Mouse (Mus musculus) hindbrain, embryonic 14.5 days (tissue): ENCODE measurements around the gene Pkd2. TPM values are rescaled to one million over a fixed set of nuclear protein-coding genes. Genes with fewer than 3 reads are reported as not detected.
A peak's percentile ranks its signal among the peaks of the same experiment; 100 is the strongest.
"Not testable (repeated sequence)": the region's sequence is repeated elsewhere in the genome, so short reads cannot be mapped to it uniquely, and the experiment has no call there.

Experiments used
- ATAC-seq: fragments of 200-750 bp; cut with Nextera tagmentation; 2 replicates; pipeline ENCODE4 v1.8.0; 2017; ENCODE audit warnings: moderate number of reproducible peaks, mild to moderate bottlenecking, moderate TSS enrichment, moderate library complexity; ENCODE audit not compliant: low FRiP score
- DNase-seq: peaks from one replicate; pipeline ENCODE4 v3.0.0-alpha.2; 2015; ENCODE audit warnings: low spot score
- H3K27ac ChIP-seq: fragments of 300-500 bp; sonication (generic); 2 replicates; pipeline ENCODE4 v1.5.1; 2014; ENCODE audit warnings: mild to moderate bottlenecking, moderate library complexity
- H3K27me3 ChIP-seq: fragments of 300-500 bp; sonication (generic); 2 replicates; pipeline ENCODE4 v1.6.1; 2014; ENCODE audit warnings: mild to moderate bottlenecking, low read length, mixed read lengths; ENCODE audit not compliant: control insufficient read depth, insufficient read depth
- H3K36me3 ChIP-seq: fragments of 300-500 bp; sonication (generic); replicated peaks from 2 replicates; pipeline ENCODE4 v1.6.1; 2014; ENCODE audit not compliant: control insufficient read depth, insufficient read depth
- H3K4me1 ChIP-seq: fragments of 300-500 bp; sonication (generic); replicated peaks from 2 replicates; pipeline ENCODE4 v1.6.1; 2014; ENCODE audit warnings: antibody characterized with exemption, low read length, mixed read lengths; ENCODE audit not compliant: control insufficient read depth, insufficient read depth
- H3K4me2 ChIP-seq: fragments of 300-500 bp; sonication (generic); replicated peaks from 2 replicates; pipeline ENCODE4 v1.6.1; 2014; ENCODE audit warnings: mild to moderate bottlenecking, moderate library complexity
- H3K4me3 ChIP-seq: fragments of 300-500 bp; sonication (generic); replicated peaks from 2 replicates; pipeline ENCODE4 v1.5.1; 2014; ENCODE audit warnings: mild to moderate bottlenecking, low read length
- H3K9ac ChIP-seq: fragments of 300-500 bp; sonication (generic); 2 replicates; pipeline ENCODE4 v1.6.1; 2014
- H3K9me3 ChIP-seq: fragments of 300-500 bp; sonication (generic); 2 replicates; pipeline ENCODE4 v1.6.1; 2016; ENCODE audit warnings: low read length; ENCODE audit not compliant: control insufficient read depth
- WGBS: fragments of 180-500 bp; shearing (Covaris S2); extraction: QIAGEN DNeasy Blood & Tissue Kit; methylation state at CpG from one replicate; pipeline ENCODE4 v1.1.7; 2014; 5-methylcytosine and 5-hydroxymethylcytosine counted together
- polyA plus RNA-seq: library from polyadenylated mRNA; unstranded; fragments of >200 nt; fragmentation: Nextera tagmentation; extraction: Ambion mirVana; gene quantifications from 2 replicates; pipeline ENCODE4 v1.2.1, GENCODE M21; 2014

Gene Pkd2
- polyA plus RNA-seq, 1 experiment from 2014 or later: 12.0 TPM

DNA sequence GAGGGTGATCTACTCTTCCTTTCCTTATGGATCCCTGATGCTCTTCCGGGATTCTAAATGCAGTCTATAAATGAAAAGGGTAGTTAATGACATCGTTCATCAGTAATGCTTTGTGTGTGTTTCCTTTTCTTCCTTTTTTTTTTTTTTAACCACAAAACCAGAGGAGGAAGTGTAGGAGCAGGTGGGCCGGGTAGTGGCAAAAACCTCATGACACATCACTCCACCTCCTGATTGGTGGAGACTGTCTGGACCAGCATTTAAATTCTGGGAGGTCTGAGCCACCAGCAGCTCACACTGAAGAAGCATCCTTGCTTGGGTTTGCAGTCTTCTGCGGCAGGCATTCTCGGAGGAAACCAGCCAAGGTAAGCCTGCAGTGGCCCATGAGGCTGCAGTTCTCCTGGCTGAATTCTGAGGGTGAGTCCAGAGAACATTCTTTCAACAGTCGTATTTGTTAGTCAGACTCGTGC lies 24.4 kb upstream of the Pkd2 start, which contains the start of gene Spp1:
Spp1 (plus strand) TSS at position 284 of the 467 bp plus-strand sequence.
- no peaks in the 10 kb centered on the region for H3K36me3 ChIP-seq
- H3K27ac ChIP-seq: no peak within 1 kb of the TSS
- WGBS: 75% methylated on average over 7 of the region's 7 CpGs
- DNase-seq: no peak
- no peak within 1 kb of the TSS for H3K9ac ChIP-seq
- no peak for ATAC-seq
- H3K4me3 ChIP-seq: no peak within 1 kb of the TSS
- no peak within 1 kb of the TSS for H3K4me2 ChIP-seq
- H3K9me3 ChIP-seq: no peaks in the 10 kb centered on the region
- no peaks in the 10 kb centered on the region for H3K27me3 ChIP-seq
- no peaks in the 10 kb centered on the region for H3K4me1 ChIP-seq

DNA sequence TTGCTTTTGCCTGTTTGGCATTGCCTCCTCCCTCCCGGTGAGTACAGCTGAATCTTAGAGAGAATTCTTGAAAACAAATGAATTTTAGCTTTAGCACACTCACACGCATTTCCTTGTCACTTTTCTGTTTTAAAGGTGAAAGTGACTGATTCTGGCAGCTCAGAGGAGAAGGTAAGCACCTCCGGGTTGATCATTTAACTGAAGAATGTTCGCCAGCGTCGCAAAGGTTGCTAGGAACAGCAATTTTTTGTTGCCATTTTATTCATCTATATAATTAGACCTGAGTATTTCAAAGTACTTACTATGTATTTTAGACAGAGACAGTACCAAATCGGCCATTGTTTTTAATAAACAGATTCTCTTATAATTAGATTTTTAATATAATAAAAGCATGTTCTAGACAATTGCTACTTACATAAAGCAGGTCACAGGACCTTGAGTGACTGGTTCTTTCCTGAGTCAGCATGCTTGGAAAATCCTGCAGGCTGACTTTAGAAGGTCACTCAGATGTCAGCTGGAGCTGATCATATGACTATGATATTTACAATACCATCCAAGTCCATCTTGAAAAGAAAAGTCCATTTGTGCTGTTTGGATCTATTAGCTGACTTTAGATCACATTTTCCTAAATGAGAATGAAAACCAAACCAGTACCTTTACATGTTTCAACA lies 22.7 kb upstream of the Pkd2 start:
- no peak overlapping the region for H3K27ac ChIP-seq
- no peak overlapping the region for H3K4me2 ChIP-seq
- H3K9ac ChIP-seq: no peak overlapping the region
- no peaks in the 10 kb centered on the region for H3K9me3 ChIP-seq
- H3K4me1 ChIP-seq: no peaks in the 10 kb centered on the region
- H3K4me3 ChIP-seq: no peak overlapping the region
- DNase-seq (no peak), ATAC-seq (no peak)
- no peaks in the 10 kb centered on the region for H3K36me3 ChIP-seq
- H3K27me3 ChIP-seq: no peaks in the 10 kb centered on the region
- WGBS: 86% methylated on average over 7 of the region's 7 CpGs

DNA sequence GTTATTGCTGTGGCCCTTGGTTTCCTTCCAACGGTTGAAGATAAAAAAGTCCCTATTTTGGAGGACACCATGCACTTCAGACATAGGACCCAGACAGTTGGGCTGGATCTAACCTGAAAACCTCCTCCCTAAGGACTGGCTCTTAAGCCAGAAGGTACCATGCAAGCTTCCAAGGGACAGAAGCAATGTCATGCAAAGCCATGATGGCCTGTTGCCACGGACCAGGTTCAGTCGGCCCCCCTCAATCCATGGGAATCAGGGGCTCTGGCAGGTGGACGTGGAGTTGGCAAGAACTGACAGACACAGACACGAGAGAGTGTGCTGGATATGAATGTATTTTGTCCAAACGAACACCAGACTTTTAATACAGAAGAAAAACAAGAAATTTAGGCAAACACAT lies 16.9 kb upstream of the Pkd2 start:
- Histone ChIP-seq H3K4me3 (no peak overlapping the region), H3K27ac (no peak overlapping the region), H3K9me3 (no peaks in the 10 kb centered on the region), H3K4me1 (no peaks in the 10 kb centered on the region), H3K9ac (no peak overlapping the region), H3K36me3 (no peaks in the 10 kb centered on the region), H3K4me2 (no peak overlapping the region), H3K27me3 (no peaks in the 10 kb centered on the region)
- DNase-seq (no peak), ATAC-seq (no peak)
- 70% methylated on average over 6 of the region's 6 CpGs for WGBS

DNA sequence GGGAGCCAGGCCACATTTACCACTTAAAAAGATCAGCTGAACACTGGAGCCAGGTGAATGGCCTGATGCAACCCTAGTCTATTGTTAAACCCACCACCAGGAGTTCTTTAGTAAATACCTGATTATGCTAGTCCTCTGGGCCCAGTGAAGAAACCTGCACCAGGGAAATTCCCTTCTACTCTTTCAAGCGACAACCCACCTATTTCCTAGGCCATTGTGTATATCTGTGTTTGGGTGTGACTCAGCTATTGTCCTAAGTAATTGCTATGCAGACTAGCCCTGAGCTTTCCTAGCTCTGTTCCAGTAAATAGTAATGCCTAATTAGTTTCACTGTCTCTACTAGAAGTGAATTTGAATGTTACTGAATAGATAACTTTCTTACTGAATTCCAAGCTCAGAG lies 16.4 kb upstream of the Pkd2 start:
- no peak overlapping the region for H3K9ac ChIP-seq
- no peak overlapping the region for H3K4me2 ChIP-seq
- no peak overlapping the region for H3K27ac ChIP-seq
- H3K9me3 ChIP-seq: no peaks in the 10 kb centered on the region
- DNase-seq (no peak), ATAC-seq (no peak)
- no peaks in the 10 kb centered on the region for H3K36me3 ChIP-seq
- no peak overlapping the region for H3K4me3 ChIP-seq
- H3K27me3 ChIP-seq: no peaks in the 10 kb centered on the region
- no peaks in the 10 kb centered on the region for H3K4me1 ChIP-seq
- WGBS: 50% methylated on average over 1 of the region's 1 CpGs

DNA sequence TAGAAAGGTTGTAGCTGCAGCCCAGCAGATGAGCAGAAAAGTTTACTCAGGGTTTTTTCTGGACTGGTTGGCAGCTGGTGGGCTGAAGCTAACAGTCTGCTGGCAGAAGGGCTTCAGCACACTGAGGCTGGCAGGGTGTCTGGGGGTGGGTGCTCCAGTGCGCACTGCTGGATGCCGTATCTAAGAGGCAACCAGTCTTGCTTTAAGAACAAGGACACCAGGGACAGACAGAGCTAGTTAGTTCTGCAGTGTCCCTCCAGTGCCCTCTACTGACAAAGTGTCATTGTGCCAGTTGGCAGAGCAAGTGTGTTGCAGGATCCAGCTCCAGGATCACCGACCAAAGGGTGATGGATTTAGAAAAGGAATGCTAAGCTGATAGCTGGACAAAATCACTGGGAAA lies 13.1 kb upstream of the Pkd2 start:
- no peaks in the 10 kb centered on the region for H3K36me3 ChIP-seq
- DNase-seq (peak; percentile 65), ATAC-seq (peak; percentile 64; the same call in 1 of the 2 replicates)
- WGBS: 7% methylated on average over 3 of the region's 3 CpGs
- no peak overlapping the region for H3K27ac ChIP-seq
- no peaks in the 10 kb centered on the region for H3K27me3 ChIP-seq
- no peak overlapping the region for H3K9ac ChIP-seq
- no peak overlapping the region for H3K4me2 ChIP-seq
- 0 out of 2 replicates have a peak, but pooled peaks cover 2% of the 10 kb centered on the region for H3K4me1 ChIP-seq
- H3K4me3 ChIP-seq: no peak overlapping the region
- H3K9me3 ChIP-seq: no peaks in the 10 kb centered on the region

DNA sequence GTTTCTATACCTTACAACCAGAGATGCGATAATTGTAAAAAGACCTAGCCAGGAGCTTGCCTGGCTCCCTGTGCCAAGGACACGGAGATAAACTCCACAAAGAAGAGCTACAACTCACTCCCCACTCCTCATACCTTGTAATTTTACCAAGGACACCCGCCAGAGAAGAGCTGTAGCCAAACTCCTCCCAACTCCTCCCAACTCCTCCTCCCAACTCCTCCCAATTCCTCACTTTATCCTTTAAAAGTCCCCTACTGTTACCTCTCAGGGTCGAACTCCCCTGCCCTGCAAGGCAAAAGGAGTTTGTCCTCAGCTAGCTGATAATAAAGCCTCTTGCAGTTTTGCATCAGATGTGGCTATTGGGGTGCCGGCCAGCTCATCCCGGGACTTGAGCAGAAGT lies 10.9 kb upstream of the Pkd2 start:
- H3K4me2 ChIP-seq, H3K27ac ChIP-seq, H3K9me3 ChIP-seq, H3K9ac ChIP-seq, H3K36me3 ChIP-seq, H3K4me1 ChIP-seq, H3K27me3 ChIP-seq, ATAC-seq, H3K4me3 ChIP-seq, DNase-seq: not testable (repeated sequence)
- 23% methylated on average over 6 of the region's 6 CpGs for WGBS

DNA sequence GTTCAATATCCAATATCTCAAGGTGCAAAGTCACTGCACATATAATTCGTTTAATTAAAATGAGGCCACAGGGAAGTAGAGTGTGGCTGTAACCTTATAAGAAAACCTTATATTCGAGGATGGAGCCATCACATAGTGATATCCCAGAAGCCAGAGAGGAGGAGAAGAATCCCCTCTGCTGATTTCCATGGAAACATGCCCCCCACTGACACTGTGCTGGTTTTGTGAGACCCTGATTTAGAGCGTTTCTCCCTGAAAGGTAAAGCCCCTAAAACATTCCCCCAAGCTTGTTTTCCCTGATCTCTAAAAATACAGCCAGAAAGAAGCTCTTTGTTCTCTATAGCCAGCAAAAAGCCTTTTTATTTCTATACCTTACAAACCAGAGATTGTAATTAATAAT lies 9.8 kb upstream of the Pkd2 start:
- WGBS: 30% methylated on average over 3 of the region's 3 CpGs
- ATAC-seq: no peak
- no peak overlapping the region for H3K4me2 ChIP-seq
- no peaks in the 10 kb centered on the region for H3K27me3 ChIP-seq
- no peak for DNase-seq
- no peaks in the 10 kb centered on the region for H3K9me3 ChIP-seq
- H3K4me1 ChIP-seq: 0 out of 2 replicates have a peak, but pooled peaks cover 2% of the 10 kb centered on the region
- H3K9ac ChIP-seq: no peak overlapping the region
- no peak overlapping the region for H3K4me3 ChIP-seq
- H3K36me3 ChIP-seq: no peaks in the 10 kb centered on the region
- H3K27ac ChIP-seq: no peak overlapping the region

DNA sequence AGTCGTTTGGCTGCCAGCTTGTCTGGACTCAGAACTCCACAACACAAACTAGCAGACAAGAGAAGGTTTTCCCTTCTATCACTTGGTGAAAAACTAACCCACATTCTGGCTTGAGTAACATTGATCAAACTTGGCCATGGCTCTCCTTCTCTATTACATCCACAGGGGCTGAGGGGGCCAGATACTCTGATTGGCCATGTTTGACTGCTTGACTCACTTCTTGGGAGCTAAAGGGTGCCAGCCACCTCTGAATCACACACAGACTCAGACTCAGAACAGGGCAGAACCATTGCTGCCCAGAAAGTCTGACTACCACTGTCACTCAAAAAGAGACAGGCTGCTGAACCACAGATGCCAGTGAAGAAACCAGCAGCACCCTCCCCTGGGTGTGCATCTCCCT lies 6.2 kb upstream of the Pkd2 start:
- Histone ChIP-seq H3K36me3 (no peaks in the 10 kb centered on the region), H3K4me3 (no peak overlapping the region), H3K4me2 (no peak overlapping the region), H3K9me3 (peaks cover 6% of the 10 kb centered on the region; the same call in 1 of the 2 replicates), H3K9ac (no peak overlapping the region), H3K27me3 (no peaks in the 10 kb centered on the region), H3K4me1 (0 out of 2 replicates have a peak, but pooled peaks cover 2% of the 10 kb centered on the region), H3K27ac (no peak overlapping the region)
- DNase-seq (no peak), ATAC-seq (no peak)
- 90% methylated on average over 1 of the region's 1 CpGs for WGBS

DNA sequence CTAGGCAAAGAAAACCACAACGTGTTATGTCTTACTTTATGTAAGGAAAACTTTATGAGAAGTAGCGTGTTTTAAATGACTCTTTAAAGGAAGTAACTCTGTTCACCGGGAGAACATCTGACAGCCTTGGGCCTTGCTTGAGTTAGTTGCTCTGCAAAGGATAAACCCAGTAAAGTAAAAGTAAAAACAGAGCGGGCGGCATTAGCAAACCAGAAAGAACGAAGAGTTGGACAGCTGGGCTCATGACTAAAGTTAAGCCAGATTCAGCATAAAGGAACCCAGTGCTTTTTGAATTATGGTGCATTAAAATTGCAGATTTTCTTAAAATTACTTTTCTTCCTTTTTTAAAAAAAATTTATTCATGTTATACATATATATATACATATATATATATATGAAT lies 4.7 kb upstream of the Pkd2 start:
- no peak overlapping the region for H3K9ac ChIP-seq
- WGBS: 94% methylated on average over 6 of the region's 6 CpGs
- DNase-seq (no peak), ATAC-seq (no peak)
- no peaks in the 10 kb centered on the region for H3K36me3 ChIP-seq
- H3K4me1 ChIP-seq: peaks cover 12% of the 10 kb centered on the region; the same call in 1 of the 2 replicates
- peaks cover 6% of the 10 kb centered on the region; the same call in 1 of the 2 replicates for H3K9me3 ChIP-seq
- no peak overlapping the region for H3K27ac ChIP-seq
- no peaks in the 10 kb centered on the region for H3K27me3 ChIP-seq
- H3K4me2 ChIP-seq: no peak overlapping the region
- no peak overlapping the region for H3K4me3 ChIP-seq
